Mouse (Mus musculus) testis, adult 2 months (tissue): ENCODE measurements around the gene Gm20388.

Experiments
- CTCF ChIP-seq: fragments of 200-500 bp; IDR thresholded peaks from 2 replicates; pipeline ENCODE4 v1.5.1; 2012; ENCODE audit warnings: low read depth, mild to moderate bottlenecking, inconsistent platforms, low read length, moderate library complexity; ENCODE audit not compliant: control insufficient read depth, insufficient read depth, insufficient replicate concordance
- POLR2A ChIP-seq: fragments of 200-500 bp; IDR thresholded peaks from 2 replicates; pipeline ENCODE4 v1.6.1; 2012; ENCODE audit warnings: low read depth, mild to moderate bottlenecking, inconsistent platforms, low read length, moderate library complexity; ENCODE audit not compliant: control insufficient read depth

GRCm38 (mm10) chr8:120344583-120344982 is 433.9 kb downstream of the Gm20388 start:
- TF ChIP-seq CTCF, result no peak
- TF ChIP-seq POLR2A, result no peak
